Mouse (Mus musculus): ENCODE results near the gene Foxa3.

Foxa3 gene

DNA sequence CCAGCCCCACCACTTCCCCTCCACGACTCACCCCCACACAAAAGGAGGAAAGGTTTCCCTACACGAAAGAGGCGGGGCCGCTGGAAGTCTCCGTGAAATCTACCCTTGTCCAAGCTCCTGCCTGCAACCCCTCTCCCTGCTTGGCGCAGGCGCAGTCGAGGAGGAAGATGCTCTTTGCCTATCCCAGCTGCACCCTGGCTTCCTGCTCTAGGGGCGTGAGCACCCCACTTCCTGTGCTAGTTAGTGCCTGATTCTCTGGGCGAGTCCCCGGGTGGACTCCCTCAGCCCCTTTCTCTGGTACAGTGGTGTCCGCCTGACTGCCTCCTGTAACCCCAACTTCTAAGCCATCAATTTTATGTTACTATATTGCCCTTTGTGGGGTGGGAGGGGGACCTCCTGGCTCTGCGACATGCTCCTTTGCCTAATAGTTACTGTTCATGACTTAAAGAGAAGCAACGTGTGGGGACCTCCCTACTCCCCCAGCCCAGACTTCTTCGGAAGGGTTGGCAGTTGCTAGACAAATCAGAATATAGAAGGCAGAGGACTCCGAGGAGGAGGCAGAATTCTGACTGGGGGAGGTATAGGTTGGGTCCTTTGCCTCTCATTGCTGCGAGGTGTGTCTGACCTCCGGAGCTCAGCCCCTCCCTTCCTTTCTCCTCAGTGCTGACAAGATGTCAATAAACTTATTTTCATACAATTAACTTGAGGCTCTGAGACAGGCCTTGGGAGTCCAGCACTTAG, 22.1 kb downstream of the Foxa3 start:
- DNase-seq (ENCODE audit: low read depth, low spot score): peak; percentile 94

- peak; percentile 52 for DNase-seq (ENCODE audit: low read depth, low spot score)
Observed at GRCm38 (mm10) chr7:19000421-19000820, 22.9 kb downstream of the Foxa3 start.

DNA sequence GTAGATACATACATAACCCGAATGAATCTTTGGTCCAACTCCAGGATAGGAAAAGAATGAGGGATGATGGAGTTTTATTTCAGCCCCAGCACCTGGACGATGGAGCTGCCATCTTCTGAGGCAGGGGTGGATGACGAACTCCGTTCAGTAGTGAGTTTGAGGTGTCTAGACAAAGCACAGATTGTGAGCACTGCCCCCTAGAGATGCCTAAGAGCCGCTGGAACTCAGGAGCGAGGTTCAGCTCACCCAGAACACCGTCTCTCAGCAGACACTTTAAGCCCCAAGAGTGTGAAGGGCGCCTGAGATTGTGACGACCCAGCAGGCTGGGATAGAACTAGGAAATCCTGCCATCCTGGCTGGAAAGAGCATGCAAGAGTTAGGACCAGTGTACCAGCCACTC, 24.5 kb downstream of the Foxa3 start:
- peak; percentile 35 for DNase-seq (ENCODE audit: low read depth, low spot score)

DNA sequence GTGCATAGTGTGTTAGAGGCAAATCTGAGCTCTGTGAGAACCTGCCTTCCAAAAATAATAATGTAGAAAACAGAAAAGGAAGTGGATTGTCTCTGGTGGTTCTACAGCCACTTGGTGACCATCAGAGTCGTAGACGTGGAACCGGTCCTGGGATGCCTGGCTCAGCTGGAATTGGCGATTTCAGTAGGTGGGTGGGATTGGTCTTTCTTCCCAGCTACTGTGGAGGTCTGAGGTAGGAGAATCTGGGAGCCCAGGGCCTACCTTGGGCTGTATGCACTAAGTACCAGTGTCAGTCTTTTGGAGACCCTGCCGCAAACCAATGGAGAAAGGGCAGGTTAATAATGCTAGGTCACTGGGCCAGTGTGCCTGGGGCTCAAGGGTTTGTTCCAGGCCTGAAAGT, 30.3 kb downstream of the Foxa3 start:
- no peak for DNase-seq (ENCODE audit: low read depth, low spot score)

- DNase-seq (ENCODE audit: low read depth, low spot score): no peak
Observed at GRCm38 (mm10) chr7:18992294-18992675, 31.1 kb downstream of the Foxa3 start.

- DNase-seq (ENCODE audit: low read depth, low spot score): no peak
Observed at GRCm38 (mm10) chr7:18991660-18992293, 31.6 kb downstream of the Foxa3 start.

- peak; percentile 100 for DNase-seq (ENCODE audit: low read depth, low spot score)
Observed at GRCm38 (mm10) chr7:18990601-18991295, 32.6 kb downstream of the Foxa3 start, which contains the start of gene Mypop. Mypop (plus strand) TSS chr7:18991245.

GRCm38 (mm10) chr7:18989995-18990394, 33.3 kb downstream of the Foxa3 start:
- DNase-seq (ENCODE audit: low read depth, low spot score): no peak

DNA sequence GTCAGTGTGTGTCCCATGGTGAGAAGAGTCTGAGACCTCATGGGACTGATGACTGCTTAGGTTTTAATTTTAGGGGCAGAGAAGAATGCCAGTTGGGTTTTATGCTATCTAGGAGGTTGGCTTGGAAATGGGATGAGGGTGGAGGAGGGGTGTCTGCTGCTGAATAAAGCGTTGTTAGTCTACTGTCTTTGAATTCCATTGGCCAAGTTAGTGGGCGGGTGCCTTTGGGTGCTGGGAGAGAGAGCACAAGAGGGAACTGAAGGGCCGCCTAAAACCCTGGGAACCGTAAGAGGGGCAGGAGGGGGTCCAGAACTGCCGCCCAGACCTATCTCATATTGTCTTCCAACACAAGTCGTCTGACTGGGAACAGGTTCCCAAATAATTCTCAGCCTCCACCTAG, 34.6 kb downstream of the Foxa3 start:
- DNase-seq (ENCODE audit: low read depth, low spot score): no peak

- no peak for DNase-seq (ENCODE audit: low read depth, low spot score)
Observed at GRCm38 (mm10) chr7:18987747-18988146, 35.6 kb downstream of the Foxa3 start.

DNA sequence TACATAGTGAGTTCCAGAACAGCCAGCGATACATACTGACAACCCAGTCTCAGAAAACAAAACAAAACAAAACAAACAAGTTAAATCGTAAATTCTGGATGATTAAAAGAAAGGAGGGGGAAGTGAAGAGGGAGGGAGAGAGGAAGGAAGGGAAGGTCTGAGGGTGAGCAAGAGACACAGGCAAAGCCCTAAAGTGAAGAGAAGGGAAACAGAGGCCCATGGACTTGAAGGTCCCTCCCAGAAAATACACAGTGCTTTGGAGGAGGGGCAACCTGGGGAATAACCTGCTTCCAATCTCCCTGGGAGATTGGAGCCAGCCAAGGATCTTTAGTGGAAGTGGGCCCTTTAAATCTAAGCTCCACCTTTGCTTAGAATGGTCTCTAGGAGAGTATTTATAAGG, 36.2 kb downstream of the Foxa3 start, which contains the start of gene Nanos2:
Nanos2 (plus strand) TSS at position 301 of the 400 bp plus-strand sequence.
- DNase-seq (ENCODE audit: low read depth, low spot score): no peak

DNA sequence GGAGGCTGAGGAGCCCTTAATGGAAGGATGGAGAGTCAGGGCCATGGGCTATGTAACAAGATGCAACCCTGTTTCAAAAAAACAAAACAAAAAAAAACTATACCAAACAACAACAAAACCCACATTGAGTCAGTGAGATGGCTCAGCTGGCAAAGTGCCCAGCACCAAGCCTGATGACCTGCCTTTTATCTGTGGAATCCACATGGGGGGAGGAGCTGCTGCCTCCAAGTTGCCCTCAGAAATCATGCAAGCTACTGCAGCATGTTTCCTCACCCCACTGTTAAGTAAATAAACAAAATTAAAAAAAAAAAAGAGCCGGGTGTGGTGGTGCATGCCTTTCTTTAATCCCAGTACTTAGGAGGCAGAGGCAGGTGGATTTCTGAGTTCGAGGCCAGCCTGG, 36.8 kb downstream of the Foxa3 start:
- DNase-seq (ENCODE audit: low read depth, low spot score): no peak

DNA sequence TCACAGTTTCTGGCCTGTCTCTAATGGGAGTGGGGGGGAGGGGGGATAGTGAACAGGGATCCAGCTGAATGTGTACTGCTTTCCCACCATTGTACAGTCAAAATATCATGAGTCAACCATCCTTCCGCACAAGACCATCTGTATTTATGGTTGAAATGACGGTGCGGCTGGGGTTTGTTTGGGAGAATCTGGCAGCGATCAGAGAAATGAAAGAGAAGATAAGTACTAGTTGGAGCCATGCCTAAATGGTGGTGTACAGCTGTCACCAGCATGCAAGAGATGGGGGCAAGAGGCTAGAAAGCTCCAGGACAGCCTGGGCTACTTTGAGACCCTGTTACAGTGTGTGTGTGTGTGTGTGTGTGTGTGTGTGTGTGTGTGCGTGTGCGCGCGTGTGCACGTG, 45.0 kb downstream of the Foxa3 start:
- no peak for DNase-seq (ENCODE audit: low read depth, low spot score)

DNA sequence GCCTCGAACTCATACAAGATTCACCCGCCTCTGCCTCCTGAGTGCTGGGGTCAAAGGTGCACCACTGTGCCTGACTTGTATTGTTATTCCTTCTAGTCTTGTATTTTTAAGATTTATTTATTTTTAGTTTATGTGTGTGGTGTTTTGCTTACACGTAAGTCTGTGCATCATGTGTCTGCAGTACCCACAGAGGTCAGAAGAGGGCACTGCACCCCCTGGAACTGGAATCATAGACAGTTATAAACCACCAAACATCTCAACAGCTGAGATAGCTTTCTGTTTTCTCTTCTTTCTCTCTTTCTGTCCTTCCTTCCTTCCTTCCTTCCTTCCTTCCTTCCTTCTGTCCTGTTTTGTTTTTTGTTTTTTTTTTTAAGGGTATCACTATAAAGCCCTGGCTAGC, 52.4 kb downstream of the Foxa3 start:
- peak; percentile 46 for DNase-seq (ENCODE audit: low read depth, low spot score)

GRCm38 (mm10) chr7:18967603-18968002, 55.7 kb downstream of the Foxa3 start:
- no peak for DNase-seq (ENCODE audit: low read depth, low spot score)

DNA sequence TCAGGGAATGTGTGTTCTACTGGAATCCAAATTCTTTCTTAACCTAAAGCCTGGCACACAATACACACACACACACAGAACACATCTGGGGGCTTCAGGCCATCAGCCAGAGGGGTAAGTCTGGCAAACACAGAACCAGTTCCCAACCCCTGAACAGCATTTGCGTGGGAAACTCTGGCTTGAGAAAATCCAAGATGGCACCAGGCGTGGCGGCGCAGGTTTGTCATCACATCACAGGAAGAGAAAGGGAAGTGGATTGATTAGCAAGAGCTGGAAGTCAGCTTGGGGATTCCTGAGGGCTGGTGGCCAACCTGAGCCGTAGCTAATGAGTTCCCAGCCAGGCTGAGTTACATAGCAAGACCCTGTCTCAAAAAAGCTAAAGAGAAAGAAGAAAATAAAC, 58.0 kb downstream of the Foxa3 start:
- no peak for DNase-seq (ENCODE audit: low read depth, low spot score)

DNA sequence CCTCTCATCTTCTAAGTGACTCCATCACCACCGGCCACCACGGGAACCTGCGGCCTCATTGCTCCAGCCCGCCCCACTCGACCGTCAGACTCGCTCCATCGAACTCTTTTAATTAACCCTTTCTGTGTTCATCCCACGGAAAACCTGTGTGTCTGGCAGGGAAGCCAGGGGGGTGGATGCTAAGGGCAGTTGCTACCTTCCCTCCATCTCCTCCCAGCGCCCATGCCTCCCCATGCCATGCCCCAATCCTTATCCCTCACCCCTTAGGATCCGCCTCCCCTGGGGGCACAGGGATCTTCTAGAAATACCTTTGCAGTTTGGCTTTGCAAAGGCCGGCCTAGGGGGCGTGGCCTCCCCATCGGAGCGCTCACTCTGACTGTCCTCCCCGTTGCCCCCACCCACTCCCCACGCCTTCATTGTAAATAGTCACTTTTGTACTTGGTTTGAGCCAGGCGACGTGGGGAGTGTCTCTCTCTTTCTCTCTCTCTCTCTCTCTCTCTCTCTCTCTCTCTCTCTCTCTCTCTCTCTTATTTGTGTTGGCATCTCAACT, 60.0 kb downstream of the Foxa3 start:
- DNase-seq (ENCODE audit: low read depth, low spot score): no peak

All from A20 (cell line).